Mouse (Mus musculus): ENCODE data around the gene Ppfia3. TPM values are rescaled to one million over a fixed set of nuclear protein-coding genes. Genes with fewer than 3 reads are reported as not detected.
"Not testable (repeated sequence)": the region's sequence is repeated elsewhere in the genome, so short reads cannot be mapped to it uniquely, and the experiment has no call there.

Gene Ppfia3
- polyA plus RNA-seq, 1 experiment from 2014 or later, result 30.4 TPM

- Histone ChIP-seq H3K4me1 (ENCODE audit: control insufficient read depth, insufficient read depth, low read length) (no peaks in the 10 kb centered on the region), H3K27me3 (ENCODE audit: control insufficient read depth, insufficient read depth, low read length) (peaks cover 60% of the 10 kb centered on the region), H3K4me3 (ENCODE audit: low read depth, low read length) (no peak overlapping the region), H3K9me3 (ENCODE audit: control insufficient read depth, low read length) (no peaks in the 10 kb centered on the region), H3K27ac (ENCODE audit: low read depth, low read length) (no peak overlapping the region), H3K9ac (replicated peaks; ENCODE audit: low read depth, low read length) (no peak overlapping the region), H3K36me3 (ENCODE audit: control insufficient read depth, insufficient read depth, low read length) (no peaks in the 10 kb centered on the region), H3K4me2 (ENCODE audit: low read depth, low read length) (no peak overlapping the region)
- no peak for ATAC-seq (ENCODE audit: low read depth)
- WGBS, result 68% methylated on average over 7 of the region's 7 CpGs
Measured at GRCm38 (mm10) chr7:45408351-45408750, 41.5 kb upstream of the Ppfia3 start.

GRCm38 (mm10) chr7:45407836-45408235 is 41.0 kb upstream of the Ppfia3 start:
- H3K27ac ChIP-seq (ENCODE audit: low read depth, low read length), result no peak overlapping the region
- no peak for ATAC-seq (ENCODE audit: low read depth)
- no peak overlapping the region for H3K4me3 ChIP-seq (ENCODE audit: low read depth, low read length)
- WGBS, result 81% methylated on average over 10 of the region's 10 CpGs
- H3K4me1 ChIP-seq (ENCODE audit: control insufficient read depth, insufficient read depth, low read length), result no peaks in the 10 kb centered on the region
- H3K9me3 ChIP-seq (ENCODE audit: control insufficient read depth, low read length), result no peaks in the 10 kb centered on the region
- H3K9ac ChIP-seq (replicated peaks; ENCODE audit: low read depth, low read length), result no peak overlapping the region
- H3K36me3 ChIP-seq (ENCODE audit: control insufficient read depth, insufficient read depth, low read length), result no peaks in the 10 kb centered on the region
- peaks cover 55% of the 10 kb centered on the region for H3K27me3 ChIP-seq (ENCODE audit: control insufficient read depth, insufficient read depth, low read length)
- H3K4me2 ChIP-seq (ENCODE audit: low read depth, low read length), result no peak overlapping the region

- Histone ChIP-seq H3K4me2 (ENCODE audit: low read depth, low read length) (peak overlapping the region; percentile 40), H3K27ac (ENCODE audit: low read depth, low read length) (no peak overlapping the region), H3K4me1 (ENCODE audit: control insufficient read depth, insufficient read depth, low read length) (no peaks in the 10 kb centered on the region), H3K27me3 (ENCODE audit: control insufficient read depth, insufficient read depth, low read length) (peaks cover 49% of the 10 kb centered on the region), H3K4me3 (ENCODE audit: low read depth, low read length) (peak overlapping the region; percentile 23), H3K9ac (replicated peaks; ENCODE audit: low read depth, low read length) (0 out of 2 replicates have a peak overlapping the region, but pooled peaks have one; percentile 7), H3K36me3 (ENCODE audit: control insufficient read depth, insufficient read depth, low read length) (no peaks in the 10 kb centered on the region), H3K9me3 (ENCODE audit: control insufficient read depth, low read length) (no peaks in the 10 kb centered on the region)
- no peak for ATAC-seq (ENCODE audit: low read depth)
- WGBS, result 2% methylated on average over 88 of the region's 114 CpGs
Measured at GRCm38 (mm10) chr7:45406157-45407156, 39.6 kb upstream of the Ppfia3 start.

- H3K4me1 ChIP-seq (ENCODE audit: control insufficient read depth, insufficient read depth, low read length), result no peaks in the 10 kb centered on the region
- no peak within 1 kb of the TSS for H3K27ac ChIP-seq (ENCODE audit: low read depth, low read length)
- 0 out of 2 replicates have a peak within 1 kb of the TSS, but pooled peaks have one; percentile 7 for H3K9ac ChIP-seq (replicated peaks; ENCODE audit: low read depth, low read length)
- peaks cover 44% of the 10 kb centered on the region for H3K27me3 ChIP-seq (ENCODE audit: control insufficient read depth, insufficient read depth, low read length)
- H3K9me3 ChIP-seq (ENCODE audit: control insufficient read depth, low read length), result no peaks in the 10 kb centered on the region
- H3K4me2 ChIP-seq (ENCODE audit: low read depth, low read length), result peak within 1 kb of the TSS; percentile 40
- peak within 1 kb of the TSS; percentile 23 for H3K4me3 ChIP-seq (ENCODE audit: low read depth, low read length)
- no peak for ATAC-seq (ENCODE audit: low read depth)
- WGBS, result 12% methylated on average over 28 of the region's 28 CpGs
- no peaks in the 10 kb centered on the region for H3K36me3 ChIP-seq (ENCODE audit: control insufficient read depth, insufficient read depth, low read length)
Measured at GRCm38 (mm10) chr7:45405091-45406075, 38.6 kb upstream of the Ppfia3 start, which contains the start of gene Kcna7. Gene Kcna7, plus strand, starts transcription at chr7:45405653.

- Histone ChIP-seq H3K27me3 (ENCODE audit: control insufficient read depth, insufficient read depth, low read length) (peaks cover 35% of the 10 kb centered on the region), H3K36me3 (ENCODE audit: control insufficient read depth, insufficient read depth, low read length) (no peaks in the 10 kb centered on the region), H3K27ac (ENCODE audit: low read depth, low read length) (no peak overlapping the region), H3K4me1 (ENCODE audit: control insufficient read depth, insufficient read depth, low read length) (no peaks in the 10 kb centered on the region), H3K9me3 (ENCODE audit: control insufficient read depth, low read length) (no peaks in the 10 kb centered on the region), H3K9ac (replicated peaks; ENCODE audit: low read depth, low read length) (no peak overlapping the region), H3K4me2 (ENCODE audit: low read depth, low read length) (no peak overlapping the region), H3K4me3 (ENCODE audit: low read depth, low read length) (no peak overlapping the region)
- no peak for ATAC-seq (ENCODE audit: low read depth)
- WGBS, result 47% methylated on average over 6 of the region's 6 CpGs
Measured at GRCm38 (mm10) chr7:45403532-45404261, 36.9 kb upstream of the Ppfia3 start.

GRCm38 (mm10) chr7:45401521-45402085 is 34.8 kb upstream of the Ppfia3 start:
- H3K9me3 ChIP-seq (ENCODE audit: control insufficient read depth, low read length), result no peaks in the 10 kb centered on the region
- peaks cover 14% of the 10 kb centered on the region for H3K27me3 ChIP-seq (ENCODE audit: control insufficient read depth, insufficient read depth, low read length)
- H3K4me2 ChIP-seq (ENCODE audit: low read depth, low read length), result no peak overlapping the region
- H3K36me3 ChIP-seq (ENCODE audit: control insufficient read depth, insufficient read depth, low read length), result no peaks in the 10 kb centered on the region
- no peak for ATAC-seq (ENCODE audit: low read depth)
- WGBS, result 82% methylated on average over 10 of the region's 10 CpGs
- no peak overlapping the region for H3K27ac ChIP-seq (ENCODE audit: low read depth, low read length)
- H3K4me3 ChIP-seq (ENCODE audit: low read depth, low read length), result no peak overlapping the region
- no peak overlapping the region for H3K9ac ChIP-seq (replicated peaks; ENCODE audit: low read depth, low read length)
- H3K4me1 ChIP-seq (ENCODE audit: control insufficient read depth, insufficient read depth, low read length), result no peaks in the 10 kb centered on the region

GRCm38 (mm10) chr7:45396787-45397186 is 30.0 kb upstream of the Ppfia3 start:
- WGBS, result 68% methylated on average over 2 of the region's 2 CpGs
- H3K9ac ChIP-seq (replicated peaks; ENCODE audit: low read depth, low read length), result no peak overlapping the region
- H3K36me3 ChIP-seq (ENCODE audit: control insufficient read depth, insufficient read depth, low read length), result peaks cover 2% of the 10 kb centered on the region; the same call in 1 of the 2 replicates
- H3K4me3 ChIP-seq (ENCODE audit: low read depth, low read length), result no peak overlapping the region
- H3K27me3 ChIP-seq (ENCODE audit: control insufficient read depth, insufficient read depth, low read length), result no peaks in the 10 kb centered on the region
- ATAC-seq (ENCODE audit: low read depth), result no peak
- no peaks in the 10 kb centered on the region for H3K9me3 ChIP-seq (ENCODE audit: control insufficient read depth, low read length)
- H3K4me2 ChIP-seq (ENCODE audit: low read depth, low read length), result no peak overlapping the region
- peaks cover 21% of the 10 kb centered on the region for H3K4me1 ChIP-seq (ENCODE audit: control insufficient read depth, insufficient read depth, low read length)
- H3K27ac ChIP-seq (ENCODE audit: low read depth, low read length), result no peak overlapping the region

GRCm38 (mm10) chr7:45396337-45396775 is 29.5 kb upstream of the Ppfia3 start:
- H3K4me1 ChIP-seq (ENCODE audit: control insufficient read depth, insufficient read depth, low read length), result peaks cover 21% of the 10 kb centered on the region
- H3K27ac ChIP-seq (ENCODE audit: low read depth, low read length); H3K9me3 ChIP-seq (ENCODE audit: control insufficient read depth, low read length); H3K36me3 ChIP-seq (ENCODE audit: control insufficient read depth, insufficient read depth, low read length); H3K9ac ChIP-seq (replicated peaks; ENCODE audit: low read depth, low read length); H3K27me3 ChIP-seq (ENCODE audit: control insufficient read depth, insufficient read depth, low read length): not testable (repeated sequence)
- ATAC-seq (ENCODE audit: low read depth), result 0 out of 2 replicates have a peak, but pooled peaks have one; percentile 15
- H3K4me2 ChIP-seq (ENCODE audit: low read depth, low read length), result peak overlapping the region; percentile 53
- 6% methylated on average over 3 of the region's 3 CpGs for WGBS
- H3K4me3 ChIP-seq (ENCODE audit: low read depth, low read length), result peak overlapping the region; percentile 58

Measured in neural tube, embryonic 14.5 days (tissue).